Mouse (Mus musculus) cerebellum, adult 2 months (tissue): ENCODE measurements around the gene Vrk3.

Source experiments
- CTCF ChIP-seq: fragments of 200-500 bp; IDR thresholded peaks from 2 replicates; pipeline ENCODE4 v1.5.1; 2011; ENCODE audit warnings: low read depth, mild to moderate bottlenecking, control low read depth, low read length, moderate library complexity, borderline replicate concordance; ENCODE audit not compliant: insufficient read depth
- POLR2A ChIP-seq: fragments of 200-500 bp; IDR thresholded peaks from 2 replicates; pipeline ENCODE4 v1.6.1; 2011; ENCODE audit warnings: low read length, control low read depth, borderline replicate concordance; ENCODE audit not compliant: insufficient read depth

DNA sequence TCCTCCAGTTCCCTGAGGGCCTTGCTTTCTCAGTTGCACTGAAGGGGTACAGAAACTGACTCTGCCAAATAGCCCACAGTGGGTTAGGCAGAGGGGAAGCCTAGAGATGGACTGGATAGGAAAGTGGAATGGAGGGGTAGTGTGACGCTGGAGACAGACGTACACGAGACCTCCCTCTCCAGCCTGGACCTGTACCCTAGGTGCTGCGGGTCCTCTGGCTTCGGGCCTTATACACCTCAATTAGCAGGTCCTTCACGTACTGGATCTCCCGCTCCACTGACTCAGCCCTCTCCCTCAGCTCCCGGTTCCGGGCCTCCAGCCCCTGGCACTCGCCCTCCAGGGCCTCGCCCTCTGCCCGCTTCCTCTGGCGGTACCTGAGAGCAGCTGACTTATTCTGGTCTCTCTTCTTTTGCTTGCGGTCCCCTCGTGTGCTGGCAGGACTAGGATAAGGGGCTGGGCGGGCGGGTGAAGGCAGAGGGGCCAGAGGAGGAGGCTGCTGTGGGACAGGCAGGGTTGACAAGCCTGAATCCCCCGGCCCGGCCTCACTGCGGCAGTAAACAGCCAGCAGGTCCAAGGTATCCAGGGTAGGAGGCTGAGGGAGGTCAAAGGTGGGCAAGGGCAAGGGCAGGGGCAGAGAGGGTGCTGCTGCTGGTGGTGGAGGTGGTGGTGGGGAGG lies 64.6 kb downstream of the Vrk3 start:
- no peak for TF ChIP-seq CTCF
- TF ChIP-seq POLR2A, result no peak
